Mouse (Mus musculus) lung, postnatal 0 days (tissue): Measurements from ENCODE around the gene Bnc2. TPM values are rescaled to one million over a fixed set of nuclear protein-coding genes. Genes with fewer than 3 reads are reported as not detected.
A peak's percentile ranks its signal among the peaks of the same experiment; 100 is the strongest.

Source experiments
- ATAC-seq: fragments of 200-750 bp; cut with Nextera tagmentation; 2 replicates; pipeline ENCODE4 v1.8.0; 2017; ENCODE audit warnings: moderate library complexity
- DNase-seq: peaks from one replicate; pipeline ENCODE4 v3.0.0-alpha.2; 2016; ENCODE audit warnings: low spot score
- H3K27ac ChIP-seq: fragments of 300-500 bp; sonication (generic); 2 replicates; pipeline ENCODE4 v1.5.1; 2014; ENCODE audit warnings: antibody characterized with exemption, mild to moderate bottlenecking, low read length, mixed read lengths
- H3K27me3 ChIP-seq: fragments of 300-500 bp; sonication (generic); replicated peaks from 2 replicates; pipeline ENCODE4 v1.6.1; 2014; ENCODE audit warnings: low read length, mixed read lengths; ENCODE audit not compliant: insufficient read depth
- H3K36me3 ChIP-seq: fragments of 300-500 bp; sonication (generic); 2 replicates; pipeline ENCODE4 v1.6.1; 2014; ENCODE audit warnings: low read length, mixed read lengths; ENCODE audit not compliant: insufficient read depth
- H3K4me1 ChIP-seq: fragments of 300-500 bp; sonication (generic); 2 replicates; pipeline ENCODE4 v1.6.1; 2014; ENCODE audit warnings: antibody characterized with exemption, low read depth, low read length, mixed read lengths; ENCODE audit not compliant: insufficient read depth
- H3K4me2 ChIP-seq: fragments of 300-500 bp; sonication (generic); replicated peaks from 2 replicates; pipeline ENCODE4 v1.6.1; 2014; ENCODE audit warnings: low read depth, mild to moderate bottlenecking, low read length, moderate library complexity, mixed read lengths
- H3K4me3 ChIP-seq: fragments of 300-500 bp; sonication (generic); 2 replicates; pipeline ENCODE4 v1.5.1; 2014; ENCODE audit warnings: low read depth, low read length
- H3K9ac ChIP-seq: fragments of 300-500 bp; sonication (generic); replicated peaks from 2 replicates; pipeline ENCODE4 v1.6.1; 2014; ENCODE audit warnings: low read depth, mild to moderate bottlenecking
- H3K9me3 ChIP-seq: fragments of 300-500 bp; sonication (generic); 2 replicates; pipeline ENCODE4 v1.6.1; 2016; ENCODE audit warnings: low read length, mixed read lengths
- CTCF ChIP-seq: IDR thresholded peaks from 2 replicates; pipeline ENCODE4 v1.5.1; 2016; ENCODE audit warnings: antibody characterized with exemption, mild to moderate bottlenecking
- EP300 ChIP-seq: IDR thresholded peaks from 2 replicates; pipeline ENCODE4 v1.6.1; 2016; ENCODE audit warnings: antibody characterized with exemption, mild to moderate bottlenecking, control low read depth
- WGBS: fragments of 180-500 bp; shearing (Covaris S2); extraction: QIAGEN DNeasy Blood & Tissue Kit; methylation state at CpG from one replicate; pipeline ENCODE4 v1.1.7; 2014; 5-methylcytosine and 5-hydroxymethylcytosine counted together
- polyA plus RNA-seq: library from polyadenylated mRNA; unstranded; fragments of >200 nt; fragmentation: Nextera tagmentation; extraction: Ambion mirVana; gene quantifications from 2 replicates; pipeline ENCODE4 v1.2.1, GENCODE M21; 2015

Gene Bnc2
- polyA plus RNA-seq, 1 experiment from 2014 or later = 1.9 TPM

DNA sequence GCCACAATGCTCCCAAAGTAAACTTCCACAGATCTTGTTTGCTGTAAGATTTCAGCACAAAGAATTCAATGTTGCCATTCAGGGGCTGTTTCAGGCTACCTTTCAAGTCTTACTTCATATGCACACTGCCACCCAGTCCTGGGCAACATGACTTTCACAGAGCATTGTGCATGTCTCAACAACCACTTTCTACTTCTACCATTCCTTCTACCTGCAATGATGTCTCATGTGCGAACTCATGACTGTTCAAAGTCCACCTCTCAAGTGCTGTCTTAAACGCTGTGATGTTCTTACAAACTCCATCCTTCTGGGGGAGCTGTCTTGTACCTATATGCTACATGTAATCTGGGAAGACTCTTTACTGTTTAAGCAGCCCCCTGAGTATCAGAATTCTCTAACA lies 363.7 kb downstream of the Bnc2 start:
- Histone ChIP-seq H3K9me3 (no peaks in the 10 kb centered on the region), H3K9ac (no peak overlapping the region), H3K27me3 (no peaks in the 10 kb centered on the region), H3K4me3 (no peak overlapping the region), H3K4me2 (no peak overlapping the region), H3K4me1 (no peaks in the 10 kb centered on the region), H3K36me3 (no peaks in the 10 kb centered on the region), H3K27ac (no peak overlapping the region)
- no peak for ATAC-seq
- DNase-seq = no peak
- no peak for TF ChIP-seq CTCF
- TF ChIP-seq EP300 = no peak
- 61% methylated on average over 2 of the region's 2 CpGs for WGBS

DNA sequence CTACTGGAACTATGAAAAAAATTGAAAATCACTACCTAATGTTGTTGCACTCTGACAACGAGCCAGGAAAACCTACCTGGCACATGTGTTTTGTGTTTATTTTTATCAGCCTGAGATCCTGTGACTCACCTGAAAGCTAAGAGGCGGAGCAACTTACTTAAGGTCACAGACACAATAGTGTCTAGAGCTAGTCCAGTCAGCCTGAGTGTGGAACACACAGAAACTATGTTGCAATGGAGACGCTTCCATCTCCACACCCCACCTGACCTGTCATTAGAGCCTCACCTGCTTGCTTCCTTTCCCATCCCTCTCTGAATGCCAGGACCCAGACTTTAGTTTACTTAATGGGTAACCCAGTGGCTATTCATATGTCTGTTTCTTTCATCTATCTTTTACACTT lies 364.2 kb downstream of the Bnc2 start:
- Histone ChIP-seq H3K27ac (no peak overlapping the region), H3K27me3 (no peaks in the 10 kb centered on the region), H3K9ac (no peak overlapping the region), H3K4me1 (no peaks in the 10 kb centered on the region), H3K36me3 (no peaks in the 10 kb centered on the region), H3K4me2 (no peak overlapping the region), H3K9me3 (no peaks in the 10 kb centered on the region), H3K4me3 (no peak overlapping the region)
- TF ChIP-seq EP300 (no peak), CTCF (no peak)
- DNase-seq = peak; percentile 14
- ATAC-seq = no peak
- 65% methylated on average over 3 of the region's 3 CpGs for WGBS

- H3K27me3 ChIP-seq = no peaks in the 10 kb centered on the region
- no peak overlapping the region for H3K9ac ChIP-seq
- H3K4me1 ChIP-seq = no peaks in the 10 kb centered on the region
- no peak overlapping the region for H3K4me2 ChIP-seq
- TF ChIP-seq CTCF = no peak
- DNase-seq (no peak), ATAC-seq (no peak)
- H3K27ac ChIP-seq = no peak overlapping the region
- no peak overlapping the region for H3K4me3 ChIP-seq
- WGBS = 40% methylated on average over 4 of the region's 4 CpGs
- no peaks in the 10 kb centered on the region for H3K9me3 ChIP-seq
- H3K36me3 ChIP-seq = no peaks in the 10 kb centered on the region
Observed at GRCm38 (mm10) chr4:84308226-84308862, 366.7 kb downstream of the Bnc2 start.

GRCm38 (mm10) chr4:84306928-84307606 lies 368.0 kb downstream of the Bnc2 start:
- ATAC-seq (no peak), DNase-seq (no peak)
- H3K36me3 ChIP-seq = no peaks in the 10 kb centered on the region
- no peaks in the 10 kb centered on the region for H3K27me3 ChIP-seq
- H3K4me1 ChIP-seq = no peaks in the 10 kb centered on the region
- no peak overlapping the region for H3K27ac ChIP-seq
- no peak overlapping the region for H3K9ac ChIP-seq
- no peak overlapping the region for H3K4me2 ChIP-seq
- WGBS = 85% methylated on average over 9 of the region's 9 CpGs
- H3K4me3 ChIP-seq = no peak overlapping the region
- H3K9me3 ChIP-seq = no peaks in the 10 kb centered on the region
- TF ChIP-seq CTCF (no peak), EP300 (no peak)

DNA sequence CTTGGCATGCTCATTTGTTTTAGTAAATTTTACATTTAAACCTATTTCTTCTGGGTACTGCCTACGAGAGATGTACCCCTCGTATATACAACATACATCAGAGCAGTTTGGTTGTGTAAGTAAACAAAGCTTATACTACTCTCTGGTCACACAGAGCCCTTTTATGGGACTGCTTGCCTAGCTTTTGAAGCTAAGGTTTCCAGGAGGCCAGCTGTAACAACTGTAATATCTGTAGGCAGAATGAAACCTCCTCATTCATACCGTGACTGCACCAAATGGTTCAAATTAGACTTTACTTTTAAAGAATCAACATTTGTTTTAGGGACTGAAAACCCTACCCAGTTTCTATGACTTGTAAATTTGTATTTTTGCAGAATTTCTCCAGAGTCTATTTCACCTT lies 372.1 kb downstream of the Bnc2 start:
- ATAC-seq = no peak
- H3K9ac ChIP-seq = no peak overlapping the region

GRCm38 (mm10) chr4:84285153-84285552 lies 389.9 kb downstream of the Bnc2 start:
- TF ChIP-seq EP300 (no peak), CTCF (no peak)
- DNase-seq = no peak

More for the DNA sequence above, 372.1 kb downstream of the Bnc2 start:
- no peak overlapping the region for H3K4me3 ChIP-seq
- no peaks in the 10 kb centered on the region for H3K27me3 ChIP-seq
- TF ChIP-seq CTCF (no peak), EP300 (no peak)
- no peak overlapping the region for H3K4me2 ChIP-seq
- no peaks in the 10 kb centered on the region for H3K36me3 ChIP-seq
- no peaks in the 10 kb centered on the region for H3K4me1 ChIP-seq
- no peak for DNase-seq
- no peaks in the 10 kb centered on the region for H3K9me3 ChIP-seq
- no peak overlapping the region for H3K27ac ChIP-seq
- WGBS = 52% methylated on average over 3 of the region's 3 CpGs

More at GRCm38 (mm10) chr4:84285153-84285552, 389.9 kb downstream of the Bnc2 start:
- H3K27ac ChIP-seq = no peak overlapping the region
- no peak overlapping the region for H3K4me2 ChIP-seq
- WGBS = 89% methylated on average over 5 of the region's 5 CpGs
- no peaks in the 10 kb centered on the region for H3K4me1 ChIP-seq
- no peak overlapping the region for H3K4me3 ChIP-seq
- H3K9me3 ChIP-seq = no peaks in the 10 kb centered on the region
- no peaks in the 10 kb centered on the region for H3K36me3 ChIP-seq
- no peak for ATAC-seq
- no peaks in the 10 kb centered on the region for H3K27me3 ChIP-seq
- H3K9ac ChIP-seq = no peak overlapping the region
